ENCODE assay signal across 17 mouse cellular contexts in genomic region chr14:101846097-101846882, GRCm38 (mm10).
A peak's percentile ranks its signal among the peaks of the same experiment; 100 is the strongest.
DNase-seq lines count a peak whose midpoint lies in the region; ATAC-seq and TF ChIP-seq lines count a peak whose summit lies in the region.
"Had no signal": no experiment of that assay in that cellular context is flagged by ENCODE, and none has a peak within 500 bp of the region (broad histone marks: within the 10 kb centered on the region; RNA-seq: fewer than 3 reads in every experiment).

No protein-coding gene starts in this region.

- ATAC-seq in heart, embryonic 11.5 days (replicated peaks; ENCODE audit: insufficient number of reproducible peaks, low FRiP score, low TSS enrichment): no peak
- ATAC-seq in heart, postnatal 0 days (ENCODE audit: insufficient read depth, low read depth): no peak
- peak; percentile 86 for ATAC-seq in liver, embryonic 15.5 days (ENCODE audit: insufficient read depth)
- ATAC-seq: forebrain, embryonic 14.5 days; midbrain, embryonic 16.5 days had no signal

- 0 out of 2 replicates have a peak, but pooled peaks cover under 1% of the 10 kb centered on the region for H3K9me3 ChIP-seq in heart, embryonic 11.5 days (replicated peaks; ENCODE audit: control insufficient read depth, low read length)
- 0 out of 2 replicates have a peak, but pooled peaks cover 1% of the 10 kb centered on the region for H3K9me3 ChIP-seq in heart, postnatal 0 days (replicated peaks; ENCODE audit: control insufficient read depth, low read length)
- no peaks in the 10 kb centered on the region for H3K9me3 ChIP-seq in liver, embryonic 15.5 days (replicated peaks)
- H3K9me3 ChIP-seq: embryonic facial prominence, embryonic 15.5 days; hindbrain, embryonic 10.5 days had no signal

- H3K4me1 ChIP-seq in heart, embryonic 11.5 days (ENCODE audit: control insufficient read depth, insufficient read depth, low read length): peaks cover 25% of the 10 kb centered on the region
- peaks cover 24% of the 10 kb centered on the region for H3K4me1 ChIP-seq in heart, postnatal 0 days (ENCODE audit: control insufficient read depth, insufficient read depth)
- peaks cover 28% of the 10 kb centered on the region for H3K4me1 ChIP-seq in liver, embryonic 15.5 days (replicated peaks)

- H3K27ac ChIP-seq in heart, embryonic 11.5 days (ENCODE audit: low read depth, low read length): peak overlapping the region; percentile 70
- H3K27ac ChIP-seq in heart, postnatal 0 days (ENCODE audit: low read depth): peak overlapping the region; percentile 70
- H3K27ac ChIP-seq in liver, embryonic 15.5 days (replicated peaks): peak overlapping the region; percentile 54
- H3K27ac ChIP-seq: embryonic facial prominence, embryonic 15.5 days; hindbrain, embryonic 10.5 days had no signal

- intact Hi-C loops in heart, postnatal 36 days (cut with DNase I): loop anchor here (2.0 kb wide), 1 partner anchor 25 kb away; no protein-coding TSS in a partner anchor

- TF ChIP-seq CTCF in heart, postnatal 0 days (IDR thresholded peaks at IDR 0.05; ENCODE audit: low read depth): no peak

- H3K4me3 ChIP-seq in heart, embryonic 11.5 days (ENCODE audit: low read depth, low read length): no peak overlapping the region
- no peak overlapping the region for H3K4me3 ChIP-seq in heart, postnatal 0 days (ENCODE audit: low read depth, low read length)
- H3K4me3 ChIP-seq in liver, embryonic 15.5 days (replicated peaks): no peak overlapping the region
- H3K4me3 ChIP-seq: embryonic facial prominence, embryonic 15.5 days; hindbrain, embryonic 10.5 days had no signal

- H3K36me3 ChIP-seq in heart, embryonic 11.5 days (ENCODE audit: control insufficient read depth, insufficient read depth, low read length): no peaks in the 10 kb centered on the region
- H3K36me3 ChIP-seq in heart, postnatal 0 days (replicated peaks; ENCODE audit: control insufficient read depth, insufficient read depth, low read length): 0 out of 2 replicates have a peak, but pooled peaks cover 4% of the 10 kb centered on the region
- H3K36me3 ChIP-seq in liver, embryonic 15.5 days (replicated peaks): no peaks in the 10 kb centered on the region
- H3K36me3 ChIP-seq: embryonic facial prominence, embryonic 15.5 days; hindbrain, embryonic 10.5 days had no signal

- H3K27me3 ChIP-seq in heart, embryonic 11.5 days (ENCODE audit: control insufficient read depth, insufficient read depth, low read length): no peaks in the 10 kb centered on the region
- H3K27me3 ChIP-seq in heart, postnatal 0 days (ENCODE audit: control insufficient read depth, insufficient read depth, low read length): no peaks in the 10 kb centered on the region
- H3K27me3 ChIP-seq in liver, embryonic 15.5 days: no peaks in the 10 kb centered on the region
- H3K27me3 ChIP-seq: embryonic facial prominence, embryonic 15.5 days had no signal

- H3K4me2 ChIP-seq in heart, embryonic 11.5 days: 0 out of 2 replicates have a peak overlapping the region, but pooled peaks have one; percentile 1
- H3K4me2 ChIP-seq in heart, postnatal 0 days (ENCODE audit: low read depth, low read length): peak overlapping the region; percentile 29
- peak overlapping the region; percentile 24 for H3K4me2 ChIP-seq in liver, embryonic 15.5 days
- H3K4me2 ChIP-seq: embryonic facial prominence, embryonic 15.5 days had no signal

- no peak for TF ChIP-seq EP300 in heart, postnatal 0 days (IDR thresholded peaks at IDR 0.05; ENCODE audit: low read depth)

- H3K9ac ChIP-seq in heart, embryonic 11.5 days (ENCODE audit: low read depth, low read length): no peak overlapping the region
- H3K9ac ChIP-seq in heart, postnatal 0 days (replicated peaks; ENCODE audit: low read depth, low read length): no peak overlapping the region; the same call in 1 of the 2 replicates
- no peak overlapping the region for H3K9ac ChIP-seq in liver, embryonic 15.5 days
- H3K9ac ChIP-seq: embryonic facial prominence, embryonic 15.5 days had no signal

- DNase-seq in heart, postnatal 36 days: no peak
- DNase-seq in c-Kit-positive CD71-positive TER-119-positive erythroid progenitor cells, embryonic 14.5 days (ENCODE audit: low spot score): peak; percentile 23
- DNase-seq in heart, postnatal 0 days (ENCODE audit: low spot score): no peak
- no peak for DNase-seq in left cerebral cortex, adult 8-10 months (ENCODE audit: low spot score in 2 of 2)
- DNase-seq in cerebellum, adult 18-20 months: no peak
- no peak for DNase-seq in retina, embryonic 14.5 days (ENCODE audit: low spot score)
- DNase-seq: B cell, adult 2 months; cerebellum, adult 2 months; kidney, postnatal 14 days; lung, adult 18-20 months; right cerebral cortex, postnatal 25 days had no signal

- 27% methylated on average over 8 of the region's 8 CpGs for WGBS in heart, embryonic 11.5 days (ENCODE audit: insufficient replicate concordance)
- WGBS in heart, postnatal 0 days: 27% methylated on average over 8 of the region's 8 CpGs
- 29% methylated on average over 8 of the region's 8 CpGs for WGBS in liver, embryonic 15.5 days (ENCODE audit: insufficient replicate concordance)
